Mouse (Mus musculus): ENCODE results near the gene 2010111I01Rik.

DNA sequence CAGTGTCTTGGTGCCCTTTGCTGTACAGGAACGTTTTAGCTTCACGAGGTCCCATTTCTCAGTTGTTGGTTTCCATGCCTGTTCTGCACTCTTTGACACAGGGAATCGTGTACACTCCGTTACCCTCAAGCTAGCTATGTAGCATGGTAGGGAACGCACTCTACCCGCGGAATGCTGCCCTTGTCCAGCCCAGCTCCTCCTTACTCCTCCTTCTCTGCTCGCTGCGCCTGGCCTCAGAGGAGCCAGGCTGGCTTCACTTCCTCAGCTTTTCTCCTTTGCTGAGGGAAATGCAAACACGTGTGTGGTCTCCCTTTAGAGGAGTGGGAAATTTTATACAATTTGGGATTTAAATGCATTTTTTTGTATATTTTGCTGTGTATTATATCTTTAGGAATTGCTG, 73.2 kb downstream of the 2010111I01Rik start:
- TF ChIP-seq CTCF (IDR thresholded peaks at IDR 0.05; ENCODE audit: low read depth) (no peak), EP300 (optimal IDR thresholded peaks at IDR 0.05) (no peak)

Measured in stomach, postnatal 0 days (tissue).